Mouse (Mus musculus): ENCODE measurements around the gene Zfp697. TPM values are rescaled to one million over a fixed set of nuclear protein-coding genes. Genes with fewer than 3 reads are reported as not detected.

Gene Zfp697
- polyA plus RNA-seq, 1 experiment from 2014 or later, result 6.8 TPM

Other genes starting within 250 kb of the Zfp697 start
- not detected in 2 replicates for gene Adam30, start 221.8 kb upstream of the Zfp697 start, polyA plus RNA-seq (2016; fragmentation: Nextera tagmentation; extraction: Ambion mirVana)
- not detected in 2 replicates for gene Reg4, start 160.3 kb upstream of the Zfp697 start, polyA plus RNA-seq (2016; fragmentation: Nextera tagmentation; extraction: Ambion mirVana)
- 1.7 and 3.8 TPM in 2 replicates for gene Hmgcs2, start 102.0 kb upstream of the Zfp697 start, polyA plus RNA-seq (2016; fragmentation: Nextera tagmentation; extraction: Ambion mirVana)
- gene Phgdh, start 42.5 kb upstream of the Zfp697 start, polyA plus RNA-seq (2016; fragmentation: Nextera tagmentation; extraction: Ambion mirVana), result 386 and 388 TPM in 2 replicates
- not detected in 2 replicates for gene Gm4450, start 74.7 kb downstream of the Zfp697 start, polyA plus RNA-seq (2016; fragmentation: Nextera tagmentation; extraction: Ambion mirVana)
- gene Hsd3b4, start 128.1 kb downstream of the Zfp697 start, polyA plus RNA-seq (2016; fragmentation: Nextera tagmentation; extraction: Ambion mirVana), result not detected in 2 replicates
- not detected in 2 replicates for gene Gm10681, start 206.3 kb downstream of the Zfp697 start, polyA plus RNA-seq (2016; fragmentation: Nextera tagmentation; extraction: Ambion mirVana)
- not detected in 2 replicates for gene Hsd3b5, start 247.8 kb downstream of the Zfp697 start, polyA plus RNA-seq (2016; fragmentation: Nextera tagmentation; extraction: Ambion mirVana)